Mouse (Mus musculus): ENCODE results near the gene Cyp3a41b. TPM values are rescaled to one million over a fixed set of nuclear protein-coding genes. Genes with fewer than 3 reads are reported as not detected.
"Not testable (repeated sequence)": the region's sequence is repeated elsewhere in the genome, so short reads cannot be mapped to it uniquely, and the experiment has no call there.

Gene Cyp3a41b
- not detected in 2 replicates for total RNA-seq (2015; ENCODE audit: low replicate concordance)
- total RNA-seq (2017; ENCODE audit: low replicate concordance), result not detected in 2 replicates

GRCm38 (mm10) chr5:145584630-145585029 lies at the start of gene Cyp3a41b:
Cyp3a41b (minus strand) TSS chr5:145584730.
- not testable (repeated sequence) for ATAC-seq (replicated peaks; ENCODE audit: low FRiP score, poor library complexity, severe bottlenecking)

GRCm38 (mm10) chr5:145632286-145632685 lies 47.8 kb upstream of the Cyp3a41b start:
- ATAC-seq (replicated peaks; ENCODE audit: low FRiP score, poor library complexity, severe bottlenecking), result not testable (repeated sequence)

GRCm38 (mm10) chr5:145604891-145605290 lies 20.4 kb upstream of the Cyp3a41b start:
- ATAC-seq (replicated peaks; ENCODE audit: low FRiP score, poor library complexity, severe bottlenecking), result not testable (repeated sequence)

DNA sequence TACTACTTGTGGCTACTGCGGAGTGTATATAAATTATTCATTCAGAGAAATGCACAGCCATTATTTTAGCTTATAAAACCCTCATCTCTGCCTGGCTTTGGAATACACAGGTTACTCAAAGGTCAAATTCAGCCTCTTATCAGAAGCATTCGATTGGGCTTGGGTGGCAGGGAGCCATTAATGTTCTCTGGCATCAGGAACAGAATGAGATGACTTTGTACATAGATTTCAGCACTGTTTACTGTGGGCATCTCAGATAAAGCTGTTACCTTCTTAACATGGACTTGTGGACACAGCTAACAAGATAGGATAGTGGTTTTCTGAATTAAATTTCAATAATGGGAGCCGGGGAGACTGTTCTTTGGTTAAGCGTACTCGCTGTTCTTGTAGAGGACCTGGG lies 13.3 kb upstream of the Cyp3a41b start:
- not testable (repeated sequence) for ATAC-seq (replicated peaks; ENCODE audit: low FRiP score, poor library complexity, severe bottlenecking)

DNA sequence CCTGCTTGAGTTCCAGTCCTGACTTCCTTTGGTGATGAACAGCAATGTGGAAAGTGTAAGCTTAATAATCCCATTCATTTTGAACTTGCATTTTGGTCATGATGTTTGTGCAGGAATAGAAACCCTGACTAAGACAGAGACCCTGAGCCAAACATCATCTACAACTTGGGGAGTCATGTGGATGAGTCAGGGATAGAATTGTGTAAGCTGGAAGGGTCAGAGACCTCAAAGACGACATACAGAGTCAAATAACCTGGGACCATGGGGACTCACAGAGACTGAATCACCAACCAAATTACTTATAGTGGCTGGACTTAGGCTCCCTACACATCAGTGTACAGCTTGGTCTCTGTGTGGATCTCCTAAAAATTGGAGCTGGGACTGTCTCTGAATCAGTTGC lies 7.2 kb downstream of the Cyp3a41b start:
- not testable (repeated sequence) for ATAC-seq (replicated peaks; ENCODE audit: low FRiP score, poor library complexity, severe bottlenecking)

DNA sequence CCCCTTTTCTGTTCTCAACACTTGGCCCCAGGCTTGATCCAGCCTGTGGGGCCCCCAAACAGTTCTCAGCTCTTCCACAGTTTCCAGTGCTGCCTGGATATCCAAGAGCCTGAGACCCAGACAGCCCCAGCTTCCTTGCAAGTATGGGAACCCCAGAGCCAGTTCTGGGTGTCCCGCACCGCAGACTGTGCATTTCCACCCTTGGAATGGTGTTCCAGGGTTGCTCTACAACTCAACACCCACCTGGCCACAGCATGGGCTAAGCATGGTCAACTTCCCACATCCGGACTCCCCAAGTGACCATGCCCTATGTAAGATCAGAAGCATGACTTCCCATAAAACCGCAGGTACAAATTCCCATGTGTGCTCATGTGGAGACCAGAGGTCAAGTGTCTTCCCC lies 8.9 kb downstream of the Cyp3a41b start:
- ATAC-seq (replicated peaks; ENCODE audit: low FRiP score, poor library complexity, severe bottlenecking), result not testable (repeated sequence)

DNA sequence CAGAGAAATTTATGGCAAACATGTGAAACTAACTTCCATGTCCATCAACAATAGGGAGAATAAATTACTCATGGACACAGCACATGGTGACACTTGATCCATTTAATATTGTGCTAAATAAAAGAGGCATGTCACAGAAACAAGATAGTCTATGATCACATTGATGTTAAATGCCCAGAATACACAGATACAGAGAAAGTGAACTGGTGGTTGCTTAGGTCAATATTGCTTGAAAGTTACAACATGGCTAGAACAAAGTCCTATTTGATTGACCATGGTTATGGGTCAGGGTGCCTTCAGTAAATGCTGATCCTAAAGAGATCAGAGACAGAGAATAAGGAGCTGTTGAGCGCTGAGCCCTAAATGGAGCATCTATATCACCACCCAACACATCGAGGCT lies 12.6 kb downstream of the Cyp3a41b start:
- ATAC-seq (replicated peaks; ENCODE audit: low FRiP score, poor library complexity, severe bottlenecking), result not testable (repeated sequence)

Other genes with a start within 250 kb of the Cyp3a41b start
- not detected in 2 replicates for gene Cyp3a57, start 239.5 kb downstream of the Cyp3a41b start, total RNA-seq (2015; ENCODE audit: low replicate concordance)
- gene Cyp3a57, start 239.5 kb downstream of the Cyp3a41b start, total RNA-seq (2017; ENCODE audit: low replicate concordance), result not detected in 2 replicates
- not detected in 2 replicates for gene Cyp3a16, start 115.0 kb downstream of the Cyp3a41b start, total RNA-seq (2015; ENCODE audit: low replicate concordance)
- not detected in 2 replicates for gene Cyp3a16, start 115.0 kb downstream of the Cyp3a41b start, total RNA-seq (2017; ENCODE audit: low replicate concordance)
- gene Cyp3a41a, start 135.4 kb upstream of the Cyp3a41b start, total RNA-seq (2015; ENCODE audit: low replicate concordance), result not detected in 2 replicates
- gene Cyp3a41a, start 135.4 kb upstream of the Cyp3a41b start, total RNA-seq (2017; ENCODE audit: low replicate concordance), result not detected in 2 replicates
- gene Cyp3a44, start 221.1 kb upstream of the Cyp3a41b start, total RNA-seq (2015; ENCODE audit: low replicate concordance), result not detected in 2 replicates
- not detected in 2 replicates for gene Cyp3a44, start 221.1 kb upstream of the Cyp3a41b start, total RNA-seq (2017; ENCODE audit: low replicate concordance)